Mouse (Mus musculus) neural tube, embryonic 15.5 days (tissue): ENCODE measurements around the gene Fam186b. TPM values are rescaled to one million over a fixed set of nuclear protein-coding genes. Genes with fewer than 3 reads are reported as not detected.

Experiments
- ATAC-seq: fragments of 200-750 bp; cut with Nextera tagmentation; 2 replicates; pipeline ENCODE4 v1.8.0; 2017; ENCODE audit warnings: mild to moderate bottlenecking, moderate TSS enrichment, moderate library complexity; ENCODE audit not compliant: low FRiP score
- H3K27ac ChIP-seq: fragments of 300-500 bp; sonication (generic); replicated peaks from 2 replicates; pipeline ENCODE4 v1.5.1; 2015; ENCODE audit warnings: mild to moderate bottlenecking, inconsistent platforms
- H3K27me3 ChIP-seq: fragments of 300-500 bp; sonication (generic); replicated peaks from 2 replicates; pipeline ENCODE4 v1.6.1; 2015; ENCODE audit warnings: inconsistent platforms
- H3K36me3 ChIP-seq: fragments of 300-500 bp; sonication (generic); 2 replicates; pipeline ENCODE4 v1.6.1; 2015; ENCODE audit warnings: inconsistent platforms
- H3K4me1 ChIP-seq: fragments of 300-500 bp; sonication (generic); 2 replicates; pipeline ENCODE4 v1.6.1; 2015; ENCODE audit warnings: inconsistent platforms
- H3K4me2 ChIP-seq: fragments of 300-500 bp; sonication (generic); 2 replicates; pipeline ENCODE4 v1.6.1; 2015; ENCODE audit warnings: inconsistent platforms, mild to moderate bottlenecking, moderate library complexity
- H3K4me3 ChIP-seq: fragments of 300-500 bp; sonication (generic); replicated peaks from 2 replicates; pipeline ENCODE4 v1.5.1; 2015; ENCODE audit warnings: mild to moderate bottlenecking, inconsistent platforms
- H3K9ac ChIP-seq: fragments of 300-500 bp; sonication (generic); replicated peaks from 2 replicates; pipeline ENCODE4 v1.6.1; 2015; ENCODE audit warnings: mild to moderate bottlenecking, inconsistent platforms
- H3K9me3 ChIP-seq: fragments of 300-500 bp; sonication (generic); replicated peaks from 2 replicates; pipeline ENCODE4 v1.6.1; 2016; ENCODE audit warnings: inconsistent platforms
- WGBS: fragments of 180-500 bp; shearing (Covaris S2); methylation state at CpG from one replicate; pipeline ENCODE4 v1.1.7; 2015; ENCODE audit warnings: mixed read lengths; 5-methylcytosine and 5-hydroxymethylcytosine counted together
- polyA plus RNA-seq: library from polyadenylated mRNA; unstranded; fragments of >200 nt; fragmentation: Nextera tagmentation; extraction: Ambion mirVana; gene quantifications from 2 replicates; pipeline ENCODE4 v1.2.1, GENCODE M21; 2015

Fam186b gene
- polyA plus RNA-seq, result 0.73 and 0.97 TPM in 2 replicates

GRCm38 (mm10) chr15:99295484-99295981, at the start of gene Fam186b:
Gene Fam186b, minus strand, starts transcription at chr15:99295888.
- Histone ChIP-seq H3K27ac (peak within 1 kb of the TSS; percentile 91), H3K9me3 (no peaks in the 10 kb centered on the region), H3K4me1 (peaks cover 28% of the 10 kb centered on the region), H3K4me2 (peak within 1 kb of the TSS; percentile 72), H3K36me3 (no peaks in the 10 kb centered on the region), H3K9ac (peak within 1 kb of the TSS; percentile 82), H3K27me3 (no peaks in the 10 kb centered on the region), H3K4me3 (peak within 1 kb of the TSS; percentile 67)
- peak; percentile 56; the same call in 1 of the 2 replicates for ATAC-seq
- WGBS, result under 1% methylated on average over 12 of the region's 17 CpGs

- H3K27ac ChIP-seq, result no peak overlapping the region
- H3K9me3 ChIP-seq, result no peaks in the 10 kb centered on the region
- H3K4me3 ChIP-seq, result no peak overlapping the region
- 88% methylated on average over 4 of the region's 4 CpGs for WGBS
- H3K36me3 ChIP-seq, result no peaks in the 10 kb centered on the region
- H3K4me2 ChIP-seq, result no peak overlapping the region
- H3K4me1 ChIP-seq, result peaks cover 34% of the 10 kb centered on the region
- H3K27me3 ChIP-seq, result no peaks in the 10 kb centered on the region
- H3K9ac ChIP-seq, result no peak overlapping the region
- ATAC-seq, result no peak
Observed at GRCm38 (mm10) chr15:99344961-99345360, 49.3 kb upstream of the Fam186b start.

GRCm38 (mm10) chr15:99344148-99344870, 48.6 kb upstream of the Fam186b start:
- H3K27me3 ChIP-seq, result no peaks in the 10 kb centered on the region
- H3K9me3 ChIP-seq, result no peaks in the 10 kb centered on the region
- H3K27ac ChIP-seq, result peak overlapping the region; percentile 69
- no peak overlapping the region for H3K9ac ChIP-seq
- H3K4me2 ChIP-seq, result no peak overlapping the region
- no peak for ATAC-seq
- H3K36me3 ChIP-seq, result no peaks in the 10 kb centered on the region
- WGBS, result 71% methylated on average over 8 of the region's 8 CpGs
- H3K4me3 ChIP-seq, result no peak overlapping the region
- H3K4me1 ChIP-seq, result peaks cover 35% of the 10 kb centered on the region

- WGBS, result 43% methylated on average over 5 of the region's 5 CpGs
- H3K9me3 ChIP-seq, result no peaks in the 10 kb centered on the region
- no peak overlapping the region for H3K9ac ChIP-seq
- no peak overlapping the region for H3K4me3 ChIP-seq
- H3K4me1 ChIP-seq, result peaks cover 35% of the 10 kb centered on the region
- no peaks in the 10 kb centered on the region for H3K27me3 ChIP-seq
- peak overlapping the region; percentile 6; the same call in 1 of the 2 replicates for H3K4me2 ChIP-seq
- H3K27ac ChIP-seq, result peak overlapping the region; percentile 69
- ATAC-seq, result peak; percentile 70; the same call in 1 of the 2 replicates
- H3K36me3 ChIP-seq, result no peaks in the 10 kb centered on the region
Observed at GRCm38 (mm10) chr15:99343414-99344147, 47.9 kb upstream of the Fam186b start.

- Histone ChIP-seq H3K9ac (no peak overlapping the region), H3K36me3 (no peaks in the 10 kb centered on the region), H3K4me1 (peaks cover 35% of the 10 kb centered on the region), H3K4me3 (no peak overlapping the region), H3K27me3 (no peaks in the 10 kb centered on the region), H3K9me3 (no peaks in the 10 kb centered on the region), H3K4me2 (no peak overlapping the region), H3K27ac (peak overlapping the region; percentile 69; the same call in 1 of the 2 replicates)
- no peak for ATAC-seq
- 64% methylated on average over 9 of the region's 9 CpGs for WGBS
Observed at GRCm38 (mm10) chr15:99342194-99342981, 46.7 kb upstream of the Fam186b start.

- Histone ChIP-seq H3K27me3 (no peaks in the 10 kb centered on the region), H3K4me2 (no peak overlapping the region), H3K27ac (no peak overlapping the region), H3K4me1 (peaks cover 35% of the 10 kb centered on the region), H3K4me3 (no peak overlapping the region), H3K9ac (no peak overlapping the region), H3K36me3 (no peaks in the 10 kb centered on the region), H3K9me3 (no peaks in the 10 kb centered on the region)
- ATAC-seq, result no peak
- WGBS, result 90% methylated on average over 3 of the region's 3 CpGs
Observed at GRCm38 (mm10) chr15:99341102-99341501, 45.4 kb upstream of the Fam186b start.

GRCm38 (mm10) chr15:99339669-99340068, 44.0 kb upstream of the Fam186b start:
- Histone ChIP-seq H3K4me1 (peaks cover 42% of the 10 kb centered on the region), H3K27me3 (no peaks in the 10 kb centered on the region), H3K9me3 (no peaks in the 10 kb centered on the region), H3K36me3 (no peaks in the 10 kb centered on the region), H3K9ac (no peak overlapping the region), H3K27ac (no peak overlapping the region), H3K4me2 (no peak overlapping the region), H3K4me3 (no peak overlapping the region)
- ATAC-seq, result no peak
- 52% methylated on average over 6 of the region's 6 CpGs for WGBS

GRCm38 (mm10) chr15:99338916-99339315, 43.2 kb upstream of the Fam186b start:
- no peak for ATAC-seq
- no peak overlapping the region for H3K9ac ChIP-seq
- no peaks in the 10 kb centered on the region for H3K36me3 ChIP-seq
- WGBS, result 77% methylated on average over 2 of the region's 2 CpGs
- H3K27ac ChIP-seq, result no peak overlapping the region
- H3K4me2 ChIP-seq, result no peak overlapping the region
- no peak overlapping the region for H3K4me3 ChIP-seq
- no peaks in the 10 kb centered on the region for H3K9me3 ChIP-seq
- H3K27me3 ChIP-seq, result no peaks in the 10 kb centered on the region
- peaks cover 40% of the 10 kb centered on the region for H3K4me1 ChIP-seq

GRCm38 (mm10) chr15:99335801-99336320, 40.2 kb upstream of the Fam186b start:
- H3K4me3 ChIP-seq, result no peak overlapping the region
- no peaks in the 10 kb centered on the region for H3K36me3 ChIP-seq
- 80% methylated on average over 8 of the region's 8 CpGs for WGBS
- peaks cover 46% of the 10 kb centered on the region for H3K4me1 ChIP-seq
- no peaks in the 10 kb centered on the region for H3K27me3 ChIP-seq
- H3K9ac ChIP-seq, result no peak overlapping the region
- no peaks in the 10 kb centered on the region for H3K9me3 ChIP-seq
- ATAC-seq, result no peak
- H3K27ac ChIP-seq, result no peak overlapping the region
- H3K4me2 ChIP-seq, result no peak overlapping the region

- Histone ChIP-seq H3K9me3 (no peaks in the 10 kb centered on the region), H3K27ac (peak overlapping the region; percentile 72), H3K4me3 (no peak overlapping the region), H3K4me1 (peaks cover 38% of the 10 kb centered on the region), H3K4me2 (no peak overlapping the region), H3K36me3 (no peaks in the 10 kb centered on the region), H3K9ac (no peak overlapping the region), H3K27me3 (no peaks in the 10 kb centered on the region)
- no peak for ATAC-seq
- 74% methylated on average over 6 of the region's 6 CpGs for WGBS
Observed at GRCm38 (mm10) chr15:99334500-99334899, 38.8 kb upstream of the Fam186b start.

GRCm38 (mm10) chr15:99333676-99334065, 38.0 kb upstream of the Fam186b start:
- WGBS, result 79% methylated on average over 3 of the region's 3 CpGs

More at GRCm38 (mm10) chr15:99333676-99334065, 38.0 kb upstream of the Fam186b start:
- ATAC-seq, result no peak
- Histone ChIP-seq H3K27me3 (no peaks in the 10 kb centered on the region), H3K9me3 (no peaks in the 10 kb centered on the region), H3K27ac (peak overlapping the region; percentile 72), H3K9ac (no peak overlapping the region), H3K4me2 (no peak overlapping the region), H3K4me3 (no peak overlapping the region), H3K36me3 (no peaks in the 10 kb centered on the region), H3K4me1 (peaks cover 37% of the 10 kb centered on the region)
